Mouse (Mus musculus) cerebellum, adult 11-12 months (tissue): ENCODE data around the gene Syngap1.

Experiments used
- DNase-seq: peaks from one replicate; pipeline ENCODE4 v3.0.0; 2022

Syngap1 gene

DNA sequence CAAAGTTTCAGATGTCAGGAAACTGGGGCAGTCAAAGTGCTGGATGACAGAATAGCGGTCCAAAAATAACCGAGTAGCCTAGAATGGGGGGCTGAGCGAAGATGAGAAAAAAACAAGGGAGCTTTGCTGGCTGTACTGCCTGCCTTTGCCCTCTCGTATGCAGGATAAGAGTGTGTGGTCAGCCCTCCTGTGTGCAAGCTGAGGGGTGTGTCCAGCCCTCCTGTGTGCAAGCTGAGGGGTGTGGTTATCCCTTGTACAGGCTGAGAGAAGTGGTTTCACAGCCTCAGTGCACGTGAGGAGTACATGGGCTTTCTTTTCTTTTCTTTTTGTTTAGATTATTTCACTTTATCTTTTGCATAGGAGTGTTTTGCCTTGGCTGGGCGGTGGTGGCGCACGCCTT is 54.5 kb downstream of the Syngap1 start:
- DNase-seq = no peak

DNA sequence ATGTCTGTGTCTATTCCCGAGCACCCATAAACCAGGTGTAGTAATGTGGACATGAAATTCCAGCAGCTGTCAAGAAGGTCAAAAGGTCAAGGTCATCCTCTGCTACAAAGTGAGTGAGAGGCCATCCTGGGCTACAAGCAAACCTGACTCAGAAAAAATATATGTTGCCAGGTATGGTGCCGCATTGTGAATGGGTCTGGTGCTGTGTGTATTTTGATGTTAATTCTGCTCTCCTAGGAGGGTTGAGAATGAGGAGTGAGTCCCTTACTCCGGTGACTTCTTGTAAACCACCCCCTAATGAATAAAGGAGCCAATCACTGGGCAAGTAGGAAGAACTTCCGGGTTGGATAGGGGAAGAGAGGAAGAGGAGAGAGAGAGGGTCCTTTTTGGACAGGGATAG is 56.6 kb downstream of the Syngap1 start:
- DNase-seq = no peak

DNA sequence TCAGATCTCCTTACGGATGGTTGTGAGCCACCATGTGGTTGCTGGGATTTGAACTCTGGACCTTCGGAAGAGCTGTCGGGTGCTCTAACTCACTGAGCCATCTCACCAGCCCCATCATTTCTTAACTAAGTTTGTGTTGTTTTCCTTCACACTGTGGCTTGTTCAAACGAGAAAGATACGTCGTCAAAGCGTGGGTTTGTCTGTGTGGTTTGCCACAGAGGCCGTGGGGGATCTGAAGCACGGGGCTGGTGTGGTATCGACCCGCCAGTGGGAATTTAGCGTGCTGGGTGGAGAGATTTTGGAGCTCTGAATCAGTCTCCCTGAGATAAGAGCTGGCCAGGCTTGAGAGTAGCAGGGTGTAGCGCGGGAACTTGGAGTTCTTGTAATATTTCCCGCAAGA is 57.2 kb downstream of the Syngap1 start:
- DNase-seq = no peak

DNA sequence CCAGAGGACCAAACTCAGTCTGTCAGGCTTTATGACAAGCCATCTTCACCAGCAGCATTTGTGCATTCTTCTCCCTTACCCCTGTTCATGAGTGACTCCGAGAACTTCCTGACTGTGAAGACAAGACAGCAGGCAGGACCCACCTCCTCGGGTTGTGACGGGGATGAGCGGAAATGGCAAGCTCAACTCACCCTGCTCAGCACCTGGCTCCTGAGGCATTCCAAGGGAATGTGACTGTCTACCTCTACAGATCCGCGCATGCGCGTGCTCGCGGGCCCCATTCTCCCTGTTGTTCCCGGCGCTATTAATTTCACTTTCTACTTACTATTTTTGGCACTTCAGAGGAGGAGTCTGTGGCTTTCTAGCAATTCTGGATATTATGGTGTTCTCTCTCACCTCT is 58.9 kb downstream of the Syngap1 start:
- DNase-seq = no peak

- no peak for DNase-seq
These were observed 60.1 kb downstream of the Syngap1 start for GRCm38 (mm10) chr17:27001151-27001550.

- DNase-seq = no peak
These were observed 60.8 kb downstream of the Syngap1 start for GRCm38 (mm10) chr17:27001889-27002288.

DNA sequence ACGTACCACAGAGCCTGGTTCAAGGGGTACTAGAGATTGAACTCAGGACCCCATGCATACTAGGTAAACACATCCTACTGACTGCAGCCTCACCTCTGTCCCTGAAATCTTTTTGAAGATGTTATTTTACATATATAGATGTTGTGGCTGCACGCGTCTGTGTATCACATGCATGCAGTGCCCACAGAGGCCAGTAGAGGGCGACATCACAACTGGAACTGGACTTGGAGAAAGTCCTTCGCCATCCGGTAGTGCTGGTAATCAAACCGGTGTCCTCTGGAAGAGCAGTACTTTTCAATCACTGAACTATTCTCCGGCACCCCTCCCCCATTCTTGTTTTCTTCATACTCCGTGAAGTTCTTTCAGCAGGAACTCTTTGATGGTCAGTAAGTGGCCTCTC is 63.4 kb downstream of the Syngap1 start:
- no peak for DNase-seq

DNA sequence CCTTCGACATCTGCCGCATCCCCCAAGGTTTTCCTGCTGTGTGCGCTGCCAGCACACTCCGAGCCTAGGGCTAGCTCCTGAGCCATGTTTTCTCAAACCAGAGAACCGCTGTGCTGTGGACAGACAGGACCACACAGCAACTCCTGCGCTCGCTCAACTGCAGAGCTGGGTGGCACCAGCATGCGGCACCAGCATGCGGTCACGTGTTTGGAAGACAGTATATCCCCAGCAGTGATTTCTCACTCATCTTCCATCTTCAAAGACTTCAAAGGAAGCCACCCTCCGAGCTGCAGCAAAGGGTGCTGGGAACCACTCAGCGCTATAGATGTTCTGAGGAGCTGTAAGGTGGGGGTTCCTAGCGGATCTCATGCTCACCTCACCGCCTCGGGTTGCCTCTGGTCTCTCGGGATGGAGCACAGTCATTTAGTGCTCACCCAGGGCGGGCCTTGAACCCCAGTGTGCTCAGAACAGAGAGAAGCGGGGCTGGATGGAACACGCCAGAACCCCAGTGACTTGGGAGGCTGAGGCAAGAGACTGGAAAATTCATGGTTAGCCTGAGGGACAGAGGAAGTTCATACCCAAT is 63.9 kb downstream of the Syngap1 start:
- DNase-seq = no peak

DNA sequence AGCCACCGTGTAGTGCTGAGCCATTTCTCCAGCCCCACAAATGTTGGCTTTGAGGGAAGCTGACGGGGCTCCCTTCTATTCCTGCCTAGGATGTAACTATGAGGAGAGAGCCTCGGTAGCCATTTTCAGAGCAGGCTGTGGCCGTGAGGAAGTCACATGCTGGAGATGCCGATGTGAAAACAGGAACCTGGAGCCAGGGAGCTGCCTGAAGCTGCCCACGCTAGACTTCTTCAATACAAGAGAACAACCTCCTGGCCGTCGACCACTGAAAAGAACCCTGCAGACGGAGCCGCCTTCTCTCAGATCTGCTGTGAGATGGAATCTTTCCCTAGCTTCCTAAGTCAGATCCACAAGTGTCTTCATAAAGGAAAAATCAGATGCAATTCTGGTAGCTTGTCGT is 64.6 kb downstream of the Syngap1 start:
- DNase-seq = no peak

DNA sequence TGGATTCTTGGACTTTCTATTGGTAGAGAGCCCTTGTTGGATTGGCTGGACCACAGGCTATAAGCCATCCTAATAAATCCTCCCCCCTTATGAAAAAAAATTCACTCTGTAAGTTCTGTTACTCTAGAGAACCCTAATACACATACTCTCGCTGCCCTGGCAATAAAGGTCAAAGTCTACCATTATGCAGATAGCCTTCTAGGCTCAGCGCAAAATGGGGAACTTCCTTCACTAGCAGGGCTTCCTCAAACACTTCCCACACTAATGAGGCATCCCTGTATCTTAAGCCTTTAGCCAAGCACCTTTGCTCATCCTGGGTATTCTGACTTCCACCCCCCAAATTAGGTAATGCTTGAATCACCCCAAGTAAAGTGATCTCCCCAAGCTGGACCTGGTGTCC is 67.2 kb downstream of the Syngap1 start:
- no peak for DNase-seq

DNA sequence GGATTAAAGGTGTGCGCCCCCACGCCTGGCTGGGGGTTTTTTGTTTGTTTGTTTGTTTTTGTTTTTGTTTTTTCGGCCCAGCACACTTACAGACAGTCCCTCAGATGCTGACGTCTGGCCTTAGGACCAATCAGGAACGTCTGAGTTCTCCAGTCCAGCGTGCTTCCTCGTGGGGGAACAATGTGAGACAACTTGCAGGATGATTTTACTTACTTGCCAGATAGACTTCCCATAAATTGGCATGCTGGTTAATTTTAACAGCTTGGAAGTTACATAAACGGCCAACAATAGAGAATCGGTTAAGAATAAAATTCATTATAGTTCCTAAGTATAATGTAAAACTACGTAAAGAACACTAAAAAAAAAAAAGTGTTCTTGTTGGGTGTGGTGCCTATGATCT is 70.1 kb downstream of the Syngap1 start:
- no peak for DNase-seq

DNA sequence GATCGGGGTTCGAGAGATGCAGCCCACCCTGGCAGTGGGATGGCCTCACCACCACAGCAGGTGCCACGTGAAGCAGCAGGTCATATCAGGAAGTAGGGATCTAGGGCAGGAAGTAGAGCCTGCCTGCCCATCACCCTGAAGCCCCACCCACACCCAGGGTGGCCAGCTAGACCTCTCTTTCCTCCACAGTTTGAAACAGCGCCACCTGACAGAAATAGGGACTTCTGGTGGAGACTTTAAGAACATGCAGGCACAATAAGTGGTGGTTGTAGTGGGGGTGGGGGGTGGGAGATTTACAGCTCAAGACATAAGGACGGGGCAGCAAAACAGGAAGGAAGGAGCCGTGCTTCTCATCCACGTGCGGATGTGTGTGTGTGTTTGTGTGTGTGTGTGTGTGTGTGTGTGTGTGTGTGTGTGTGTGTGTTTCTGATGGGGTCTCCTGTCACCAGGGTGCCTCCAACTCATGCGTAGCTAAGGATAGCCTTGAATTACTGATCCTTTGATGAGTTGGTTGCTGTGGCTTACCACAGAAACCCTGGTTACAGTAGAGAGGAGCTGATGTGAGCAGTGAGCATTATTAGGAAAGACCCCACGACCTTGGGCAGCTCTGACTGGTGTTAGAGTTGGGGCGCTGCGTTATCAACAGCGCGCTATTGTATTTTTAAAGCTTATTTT is 71.1 kb downstream of the Syngap1 start:
- no peak for DNase-seq

- no peak for DNase-seq
These were observed 71.9 kb downstream of the Syngap1 start for GRCm38 (mm10) chr17:27012909-27013308.

DNA sequence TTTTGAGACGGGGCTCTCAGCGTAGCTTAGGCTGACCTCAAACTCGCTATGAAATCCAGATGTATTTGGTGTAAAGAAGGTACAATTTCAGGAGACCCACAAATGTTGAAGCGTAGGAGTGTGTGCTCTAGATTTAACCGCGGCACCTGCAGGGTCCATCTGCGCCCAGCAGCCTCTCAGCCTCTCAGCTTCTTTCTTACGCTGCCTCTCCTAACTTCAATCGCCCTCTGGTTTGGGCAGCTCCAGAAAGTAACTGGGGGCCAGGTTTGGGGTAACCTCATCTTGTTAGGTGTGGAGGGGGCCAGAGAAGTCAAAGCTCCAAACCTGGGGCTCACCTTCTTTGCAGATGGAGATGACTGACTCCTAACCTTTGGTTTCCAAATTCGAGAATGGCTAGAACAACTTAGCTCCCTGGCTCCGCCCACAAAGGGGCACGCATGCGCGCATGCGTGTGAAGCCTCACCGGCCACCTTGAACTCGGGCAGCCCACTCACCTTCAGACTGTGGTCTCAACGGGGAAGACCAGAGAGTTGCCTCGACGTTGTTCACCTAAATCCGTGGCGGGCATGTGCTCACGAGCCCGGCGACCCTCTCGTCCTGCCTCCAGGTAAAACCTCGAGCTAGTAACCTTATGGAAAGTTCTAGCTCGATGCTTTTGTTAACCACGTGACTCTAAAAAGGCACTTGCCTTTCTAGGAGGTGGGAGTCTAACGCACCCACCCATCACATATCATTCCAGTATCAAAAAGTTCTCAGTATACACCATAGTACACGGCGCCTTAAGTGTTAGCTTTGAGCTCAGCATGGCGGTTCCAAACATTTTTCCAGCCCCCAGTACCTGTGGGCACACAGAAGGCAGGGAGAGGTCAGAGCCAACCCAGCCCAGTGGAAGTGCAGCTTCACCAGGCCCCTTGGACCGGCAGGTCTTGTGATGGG is 76.8 kb downstream of the Syngap1 start:
- DNase-seq = peak; percentile 87

GRCm38 (mm10) chr17:27018555-27019196 is 77.6 kb downstream of the Syngap1 start:
- DNase-seq = no peak

DNA sequence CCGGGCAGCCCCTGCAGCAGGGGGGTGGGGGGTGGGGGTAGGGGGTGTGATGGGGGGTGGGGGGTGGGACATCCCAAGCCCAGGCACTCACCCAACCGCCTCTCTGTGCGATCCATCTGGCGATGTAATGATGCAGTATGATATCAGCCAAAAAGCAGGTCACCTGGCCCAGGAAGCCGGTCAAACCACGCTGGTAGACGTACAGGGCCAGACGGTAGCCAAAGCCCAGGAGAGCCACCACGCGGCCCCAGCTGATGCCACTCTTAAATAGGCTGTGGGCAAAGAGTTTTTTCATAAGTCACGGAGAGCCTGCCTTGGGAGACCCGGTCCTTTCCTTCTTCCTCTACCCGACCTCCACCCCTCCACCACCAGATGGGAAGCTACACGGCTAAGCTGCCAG is 80.0 kb downstream of the Syngap1 start:
- DNase-seq = peak; percentile 87

DNA sequence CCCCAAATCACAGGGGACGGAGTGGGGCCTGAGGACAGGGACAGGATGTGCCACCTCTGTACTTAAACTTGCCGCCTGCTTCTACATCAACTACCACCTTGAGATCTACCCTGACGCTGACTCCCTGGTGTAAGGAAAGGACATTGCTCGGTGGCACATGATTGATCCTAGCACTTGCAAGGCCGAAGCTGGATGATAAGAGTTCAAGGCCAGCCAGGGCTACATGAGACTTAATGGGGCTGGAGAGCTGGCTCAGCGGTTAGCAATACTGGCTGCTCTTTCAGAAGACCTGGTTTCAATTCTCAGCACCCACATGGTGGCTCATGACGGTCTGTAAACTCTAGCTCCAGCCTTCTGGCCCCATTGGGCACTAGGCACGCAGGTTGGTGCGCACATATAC is 80.7 kb downstream of the Syngap1 start:
- no peak for DNase-seq
